Mouse (Mus musculus): Measurements from ENCODE around the gene Gm13539. TPM values are rescaled to one million over a fixed set of nuclear protein-coding genes. Genes with fewer than 3 reads are reported as not detected.
"Not testable (repeated sequence)": the region's sequence is repeated elsewhere in the genome, so short reads cannot be mapped to it uniquely, and the experiment has no call there.

The Gm13539 gene
- polyA plus RNA-seq, 1 experiment from 2014 or later: not detected

DNA sequence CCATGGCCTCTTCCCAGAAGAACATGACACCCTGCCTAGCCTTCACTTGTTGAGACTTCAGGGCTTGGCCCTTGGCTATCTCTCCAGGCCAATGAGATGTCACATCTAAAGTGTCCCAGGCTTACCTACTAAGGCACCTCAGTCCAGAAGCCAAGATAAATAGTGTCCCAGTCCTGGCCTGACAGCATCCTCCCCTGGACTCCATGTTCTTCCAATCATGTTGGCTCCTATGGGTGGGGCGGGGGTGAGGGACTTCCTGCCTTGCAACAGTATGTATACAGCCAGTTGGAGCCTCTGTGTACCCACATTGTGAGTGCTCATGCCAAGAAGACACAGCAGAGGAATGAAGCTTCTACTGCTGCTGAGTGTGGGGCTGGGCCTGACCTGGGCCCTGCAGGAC is 5.3 kb upstream of the Gm13539 start, which contains the start of gene Lcn11:
Gene Lcn11 (plus strand): TSS at position 301 of the 400 bp plus-strand sequence.
- Histone ChIP-seq H3K36me3 (no peaks in the 10 kb centered on the region), H3K4me1 (replicated peaks) (no peaks in the 10 kb centered on the region), H3K4me2 (no peak within 1 kb of the TSS), H3K4me3 (replicated peaks) (no peak within 1 kb of the TSS), H3K9ac (no peak within 1 kb of the TSS), H3K9me3 (replicated peaks) (no peaks in the 10 kb centered on the region), H3K27me3 (no peaks in the 10 kb centered on the region; the same call in 1 of the 2 replicates), H3K27ac (no peak within 1 kb of the TSS)
- 36% methylated on average over 1 of the region's 1 CpGs for WGBS (ENCODE audit: insufficient replicate concordance)
- ATAC-seq (ENCODE audit: low read depth): no peak
- no peak for DNase-seq

DNA sequence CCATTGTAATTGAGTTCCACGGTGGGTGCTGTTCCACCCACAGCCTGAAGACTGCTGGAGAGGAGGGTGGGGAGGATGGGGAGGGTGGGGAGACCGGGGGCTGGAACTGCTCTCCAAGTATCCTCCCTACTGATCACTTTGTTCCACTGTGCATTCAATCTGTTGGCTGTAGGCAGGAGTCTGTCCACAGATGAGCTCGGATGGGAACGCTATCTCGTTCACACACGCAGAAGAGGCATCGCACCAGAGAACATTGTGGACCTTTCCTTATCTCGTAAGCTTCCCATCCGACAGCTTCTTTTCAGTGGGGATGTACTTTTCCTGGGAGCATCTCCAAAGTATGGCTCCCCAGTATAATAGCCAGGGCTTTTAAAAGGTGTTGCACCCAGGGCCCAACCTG is 3.0 kb upstream of the Gm13539 start:
- Histone ChIP-seq H3K9ac (no peak overlapping the region), H3K36me3 (no peaks in the 10 kb centered on the region), H3K27ac (no peak overlapping the region), H3K4me1 (replicated peaks) (no peaks in the 10 kb centered on the region), H3K4me3 (replicated peaks) (no peak overlapping the region), H3K4me2 (no peak overlapping the region), H3K27me3 (no peaks in the 10 kb centered on the region; the same call in 1 of the 2 replicates), H3K9me3 (replicated peaks) (no peaks in the 10 kb centered on the region)
- no peak for DNase-seq
- no peak for ATAC-seq (ENCODE audit: low read depth)
- 69% methylated on average over 9 of the region's 9 CpGs for whole genome bisulfite sequencing (ENCODE audit: insufficient replicate concordance)

DNA sequence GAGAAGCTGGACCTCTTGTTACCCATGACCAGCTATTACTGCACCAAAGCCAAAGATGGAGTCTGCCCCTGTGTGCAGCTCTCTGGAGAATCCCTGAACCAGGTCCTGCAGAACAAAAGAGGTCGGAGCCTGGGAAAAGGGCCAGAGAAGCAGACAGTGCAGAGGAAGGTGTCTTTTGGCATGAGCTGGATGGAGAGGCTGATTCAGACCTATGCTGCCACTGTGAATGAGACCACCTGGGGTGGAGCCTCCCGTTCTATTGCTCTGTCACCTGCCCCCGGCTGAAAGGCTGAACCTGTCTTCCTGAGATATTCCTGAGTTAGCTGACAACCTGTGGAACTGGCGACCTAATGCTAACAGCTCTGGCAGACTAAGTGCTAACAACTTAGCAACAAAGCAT is 1.1 kb upstream of the Gm13539 start:
- Histone ChIP-seq H3K4me2 (no peak overlapping the region), H3K4me1 (replicated peaks) (no peaks in the 10 kb centered on the region), H3K27ac (no peak overlapping the region), H3K27me3 (no peaks in the 10 kb centered on the region; the same call in 1 of the 2 replicates), H3K9me3 (replicated peaks) (no peaks in the 10 kb centered on the region), H3K36me3 (no peaks in the 10 kb centered on the region), H3K4me3 (replicated peaks) (no peak overlapping the region), H3K9ac (no peak overlapping the region)
- DNase-seq (no peak), ATAC-seq (ENCODE audit: low read depth) (no peak)
- WGBS (ENCODE audit: insufficient replicate concordance): 38% methylated on average over 4 of the region's 4 CpGs

DNA sequence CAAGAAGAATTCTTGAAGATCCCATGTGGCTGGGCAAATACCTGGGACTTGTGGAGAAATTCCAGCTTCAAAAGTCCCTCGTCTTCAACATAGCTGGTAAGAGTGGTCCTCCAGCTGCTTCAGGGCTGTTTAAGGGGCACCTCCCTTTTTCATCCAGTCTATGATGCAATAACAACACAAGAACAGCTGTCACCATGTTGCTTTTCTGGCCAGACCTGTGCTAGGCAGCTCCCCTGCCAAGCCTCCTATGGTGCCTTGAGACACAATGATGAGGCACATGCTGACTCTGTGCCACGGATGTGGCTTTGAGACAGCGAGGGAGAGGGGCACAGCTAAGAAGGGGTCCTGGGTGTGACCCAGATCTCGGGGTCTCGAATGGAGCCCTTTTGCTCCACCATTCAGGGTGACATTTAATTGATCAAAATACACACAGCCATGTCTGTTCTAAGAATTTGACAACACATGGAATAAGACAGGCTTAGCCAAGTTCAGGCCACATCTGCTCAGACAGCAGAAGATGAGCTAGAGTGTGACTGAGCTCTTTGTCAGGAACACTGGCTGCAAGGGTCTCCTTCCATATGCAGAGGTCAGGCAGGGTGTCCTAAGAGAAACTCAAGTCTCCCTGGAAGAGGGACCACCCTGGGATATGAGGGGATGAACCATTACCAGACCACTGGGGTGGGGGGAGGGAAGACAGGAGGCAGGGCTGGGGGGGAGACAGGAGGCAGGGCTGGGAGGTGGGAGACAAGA is 3.7 kb downstream of the Gm13539 start:
- H3K9me3 ChIP-seq (replicated peaks): no peaks in the 10 kb centered on the region
- H3K4me1 ChIP-seq (replicated peaks): peaks cover 37% of the 10 kb centered on the region
- H3K36me3 ChIP-seq: no peaks in the 10 kb centered on the region
- H3K4me2 ChIP-seq: no peak overlapping the region
- H3K27me3 ChIP-seq: no peaks in the 10 kb centered on the region; the same call in 1 of the 2 replicates
- no peak overlapping the region for H3K4me3 ChIP-seq (replicated peaks)
- no peak overlapping the region for H3K27ac ChIP-seq
- ATAC-seq (ENCODE audit: low read depth): no peak
- 62% methylated on average over 5 of the region's 5 CpGs for WGBS (ENCODE audit: insufficient replicate concordance)
- no peak for DNase-seq
- H3K9ac ChIP-seq: no peak overlapping the region

DNA sequence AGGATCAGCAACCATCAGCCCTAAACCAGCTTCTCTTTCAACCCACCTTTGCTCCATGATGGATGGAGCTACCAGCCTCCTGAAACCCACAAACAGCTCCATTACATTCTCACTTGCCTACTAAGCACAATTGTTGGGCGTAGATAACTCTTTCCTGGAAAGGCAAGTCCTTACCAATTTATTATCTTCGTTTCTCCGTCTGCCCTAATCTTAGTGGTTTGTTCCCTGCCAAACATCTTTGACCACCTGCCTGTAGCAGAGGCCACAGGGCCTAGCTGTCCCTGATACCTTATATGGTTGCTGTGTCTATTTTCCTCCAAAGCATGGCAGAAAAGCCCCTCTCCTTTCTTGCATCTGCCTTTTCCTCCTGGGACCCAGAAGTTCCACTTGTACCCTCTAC is 7.0 kb downstream of the Gm13539 start:
- Histone ChIP-seq H3K9me3 (replicated peaks) (no peaks in the 10 kb centered on the region), H3K27me3 (no peaks in the 10 kb centered on the region), H3K4me3 (replicated peaks) (no peak overlapping the region), H3K9ac (0 out of 2 replicates have a peak overlapping the region, but pooled peaks have one; percentile 8), H3K4me1 (replicated peaks) (peaks cover 37% of the 10 kb centered on the region), H3K27ac (peak overlapping the region; percentile 69), H3K36me3 (no peaks in the 10 kb centered on the region), H3K4me2 (peak overlapping the region; percentile 27)
- DNase-seq (peak; percentile 36), ATAC-seq (ENCODE audit: low read depth) (peak; percentile 92)
- 11% methylated on average over 3 of the region's 3 CpGs for WGBS (ENCODE audit: insufficient replicate concordance)

DNA sequence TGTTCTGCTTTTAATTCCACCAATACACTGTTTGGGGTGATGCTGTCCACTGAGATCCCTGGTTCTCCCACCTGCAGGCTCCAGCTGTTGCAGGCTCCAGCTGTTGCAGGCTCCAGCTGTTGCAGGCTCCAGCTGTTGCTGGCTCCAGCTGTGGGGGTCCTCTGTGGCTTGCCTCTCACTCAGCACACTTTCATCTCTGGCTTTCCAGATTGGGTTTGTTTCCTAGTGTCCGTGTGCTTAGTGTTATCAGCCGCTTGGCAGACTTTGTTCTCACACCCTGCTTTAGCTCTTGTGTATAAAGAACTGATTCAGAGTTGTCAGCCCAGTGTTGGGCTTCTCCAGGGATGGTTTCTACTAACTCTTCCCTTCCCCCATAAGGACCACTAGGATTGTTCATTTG is 15.6 kb downstream of the Gm13539 start:
- ATAC-seq (ENCODE audit: low read depth): no peak
- DNase-seq: no peak
- WGBS (ENCODE audit: insufficient replicate concordance): 11% methylated on average over 2 of the region's 2 CpGs
- Histone ChIP-seq H3K4me1 (replicated peaks) (0 out of 2 replicates have a peak, but pooled peaks cover 3% of the 10 kb centered on the region), H3K27me3 (0 out of 2 replicates have a peak, but pooled peaks cover 3% of the 10 kb centered on the region), H3K27ac (no peak overlapping the region), H3K36me3 (no peaks in the 10 kb centered on the region), H3K9me3 (replicated peaks) (no peaks in the 10 kb centered on the region), H3K9ac (no peak overlapping the region), H3K4me2 (no peak overlapping the region), H3K4me3 (replicated peaks) (no peak overlapping the region)

DNA sequence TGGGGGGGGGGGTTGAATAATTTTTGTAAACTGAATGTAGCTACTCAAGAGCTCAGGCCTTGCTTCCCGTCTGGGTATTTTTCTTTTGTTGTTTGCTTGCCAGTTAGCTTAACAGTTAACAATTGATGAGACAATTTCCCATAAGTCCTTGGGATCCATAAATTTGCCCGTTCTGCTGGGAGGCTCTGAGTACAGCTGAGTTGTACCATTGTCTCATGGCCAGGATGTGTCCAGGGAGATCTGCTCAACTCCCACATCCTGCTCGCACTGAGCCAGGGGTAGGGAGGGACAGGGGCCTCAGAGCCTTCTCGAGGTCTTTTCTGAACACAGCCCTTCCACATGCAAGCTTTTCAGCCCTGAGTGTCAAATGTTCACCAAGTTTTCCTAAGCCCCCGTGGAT is 16.0 kb downstream of the Gm13539 start:
- DNase-seq (no peak), ATAC-seq (ENCODE audit: low read depth) (no peak)
- Histone ChIP-seq H3K27ac (no peak overlapping the region), H3K9ac (no peak overlapping the region), H3K4me2 (no peak overlapping the region), H3K4me1 (replicated peaks) (0 out of 2 replicates have a peak, but pooled peaks cover 3% of the 10 kb centered on the region), H3K27me3 (0 out of 2 replicates have a peak, but pooled peaks cover 3% of the 10 kb centered on the region), H3K36me3 (no peaks in the 10 kb centered on the region), H3K9me3 (replicated peaks) (no peaks in the 10 kb centered on the region), H3K4me3 (replicated peaks) (no peak overlapping the region)
- 34% methylated on average over 5 of the region's 5 CpGs for WGBS (ENCODE audit: insufficient replicate concordance)

DNA sequence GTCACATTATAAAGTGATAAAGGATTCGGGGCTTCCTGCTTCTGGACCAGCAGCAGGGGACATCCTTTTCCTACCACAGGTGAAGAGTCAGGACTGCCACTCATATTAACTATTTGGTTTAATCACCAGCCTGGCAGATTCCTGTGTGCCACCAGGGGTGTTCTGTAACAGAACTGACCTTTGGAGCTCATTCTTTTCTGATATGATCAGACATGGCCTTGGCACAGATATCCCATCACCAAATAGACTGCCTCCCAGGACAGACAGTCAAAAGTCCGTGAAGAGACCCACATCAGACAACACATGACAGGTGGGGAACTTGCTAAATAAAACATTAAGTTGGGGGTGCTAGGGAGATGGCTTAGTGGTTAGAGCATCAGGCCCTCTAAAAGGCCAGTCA is 29.7 kb downstream of the Gm13539 start:
- 44% methylated on average over 2 of the region's 2 CpGs for WGBS (ENCODE audit: insufficient replicate concordance)
- DNase-seq: no peak
- no peaks in the 10 kb centered on the region for H3K4me1 ChIP-seq (replicated peaks)
- no peak overlapping the region for H3K27ac ChIP-seq
- no peaks in the 10 kb centered on the region for H3K9me3 ChIP-seq (replicated peaks)
- no peak overlapping the region for H3K4me3 ChIP-seq (replicated peaks)
- H3K27me3 ChIP-seq: no peaks in the 10 kb centered on the region
- no peak for ATAC-seq (ENCODE audit: low read depth)
- no peak overlapping the region for H3K9ac ChIP-seq
- H3K36me3 ChIP-seq: no peaks in the 10 kb centered on the region
- no peak overlapping the region for H3K4me2 ChIP-seq

DNA sequence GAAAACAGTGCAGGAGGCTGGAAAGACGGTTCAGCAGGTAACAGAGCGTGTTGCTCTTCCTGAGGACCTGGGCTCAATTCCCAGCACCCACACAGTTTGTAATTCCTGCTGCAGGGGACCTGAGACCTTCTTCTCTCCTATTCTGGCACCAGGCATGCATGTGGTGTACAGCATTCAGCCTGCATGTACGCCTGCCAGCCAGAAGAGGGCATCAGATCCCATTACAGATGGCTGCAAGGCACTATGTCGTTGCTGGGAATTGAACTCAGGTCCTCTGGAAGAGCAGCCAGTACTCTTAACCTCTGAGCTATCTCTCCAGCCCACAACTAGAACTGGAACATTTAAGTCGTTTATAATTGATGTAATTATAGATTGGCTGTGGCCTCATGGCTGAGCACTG is 31.3 kb downstream of the Gm13539 start:
- Histone ChIP-seq H3K36me3 (no peaks in the 10 kb centered on the region), H3K4me2 (no peak overlapping the region), H3K9me3 (replicated peaks) (no peaks in the 10 kb centered on the region), H3K27me3 (no peaks in the 10 kb centered on the region), H3K9ac (no peak overlapping the region), H3K4me1 (replicated peaks) (no peaks in the 10 kb centered on the region), H3K4me3 (replicated peaks) (no peak overlapping the region), H3K27ac (no peak overlapping the region)
- no peak for DNase-seq
- WGBS (ENCODE audit: insufficient replicate concordance): 58% methylated on average over 5 of the region's 5 CpGs
- no peak for ATAC-seq (ENCODE audit: low read depth)

DNA sequence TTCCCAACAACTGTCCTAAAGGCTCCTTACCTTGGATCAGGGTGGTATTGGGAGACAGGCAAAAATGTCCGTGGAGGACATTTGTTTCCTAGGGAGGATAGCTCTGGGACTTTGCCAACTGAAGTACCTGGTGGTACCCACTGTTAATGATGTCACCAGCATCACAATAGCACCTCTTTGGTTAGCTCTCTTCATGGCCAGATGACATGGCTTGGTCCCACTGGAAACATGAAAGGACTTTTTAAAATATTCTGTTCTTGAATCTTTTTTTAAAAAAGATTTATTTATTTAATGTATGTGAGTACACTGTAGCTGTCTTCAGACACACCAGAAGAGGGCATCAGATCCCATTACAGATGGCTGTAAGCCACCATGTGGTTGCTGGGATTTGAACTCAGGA is 33.7 kb downstream of the Gm13539 start, which contains the start of gene Glt6d1:
Gene Glt6d1 (minus strand): TSS at position 101 of the 400 bp plus-strand sequence.
- H3K4me1 ChIP-seq (replicated peaks); DNase-seq; H3K9me3 ChIP-seq (replicated peaks); ATAC-seq (ENCODE audit: low read depth); H3K27ac ChIP-seq; H3K27me3 ChIP-seq; H3K4me3 ChIP-seq (replicated peaks); H3K36me3 ChIP-seq; H3K4me2 ChIP-seq; H3K9ac ChIP-seq: not testable (repeated sequence)
- 52% methylated on average over 1 of the region's 1 CpGs for WGBS (ENCODE audit: insufficient replicate concordance)

DNA sequence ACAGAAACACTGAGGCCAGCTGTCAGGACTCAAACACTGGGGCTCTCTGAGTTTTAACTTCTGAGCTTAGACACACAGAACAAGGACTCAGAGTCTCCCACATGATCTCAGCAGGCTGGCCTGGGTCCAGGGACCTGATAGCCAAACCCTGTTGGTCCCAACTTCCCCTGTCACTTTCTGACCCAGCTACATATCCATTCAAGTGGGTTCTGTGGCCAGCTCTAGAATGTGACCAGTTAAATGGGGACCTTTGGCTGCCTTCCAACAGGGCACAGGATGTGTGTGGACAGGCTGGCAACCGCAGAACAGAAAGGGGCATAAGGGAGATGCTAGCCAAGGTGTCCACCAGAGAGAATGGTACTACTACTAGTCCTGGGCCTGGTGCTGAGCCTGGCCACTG is 40.7 kb downstream of the Gm13539 start, which contains the start of gene Lcn9:
Gene Lcn9 (plus strand): TSS at position 348 of the 400 bp plus-strand sequence.
- Histone ChIP-seq H3K4me1 (replicated peaks) (no peaks in the 10 kb centered on the region), H3K27me3 (no peaks in the 10 kb centered on the region), H3K4me3 (replicated peaks) (no peak within 1 kb of the TSS), H3K4me2 (no peak within 1 kb of the TSS), H3K36me3 (no peaks in the 10 kb centered on the region), H3K9ac (no peak within 1 kb of the TSS), H3K9me3 (replicated peaks) (no peaks in the 10 kb centered on the region), H3K27ac (no peak within 1 kb of the TSS)
- ATAC-seq (ENCODE audit: low read depth) (no peak), DNase-seq (no peak)
- 67% methylated on average over 1 of the region's 1 CpGs for WGBS (ENCODE audit: insufficient replicate concordance)

DNA sequence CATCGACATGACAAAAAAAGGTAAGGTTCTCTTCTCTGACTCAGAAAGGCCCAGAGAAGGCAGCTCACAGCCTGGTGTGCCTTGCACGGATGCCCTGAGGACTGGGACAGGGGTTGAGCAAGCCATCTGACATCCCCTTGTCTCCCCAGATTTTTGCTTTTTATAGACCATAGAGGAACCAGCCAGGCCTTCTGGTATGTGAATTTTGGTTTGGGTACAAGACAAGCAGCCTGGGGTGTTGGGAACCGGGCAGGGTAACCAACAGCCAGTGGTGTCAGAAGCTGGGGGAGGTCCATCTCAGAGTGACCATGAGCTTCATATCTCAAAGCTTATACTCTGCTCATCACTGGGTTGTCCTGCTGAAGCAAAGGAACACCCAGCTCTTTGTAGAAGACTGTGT is 42.7 kb downstream of the Gm13539 start:
- H3K4me3 ChIP-seq (replicated peaks): no peak overlapping the region
- no peaks in the 10 kb centered on the region for H3K4me1 ChIP-seq (replicated peaks)
- no peak overlapping the region for H3K27ac ChIP-seq
- no peak for DNase-seq
- WGBS (ENCODE audit: insufficient replicate concordance): 64% methylated on average over 3 of the region's 3 CpGs
- ATAC-seq (ENCODE audit: low read depth): no peak
- H3K9ac ChIP-seq: no peak overlapping the region
- H3K27me3 ChIP-seq: no peaks in the 10 kb centered on the region
- H3K4me2 ChIP-seq: no peak overlapping the region
- H3K9me3 ChIP-seq (replicated peaks): no peaks in the 10 kb centered on the region
- no peaks in the 10 kb centered on the region for H3K36me3 ChIP-seq

All from liver, embryonic 13.5 days (tissue).